Mouse (Mus musculus) cerebellum, adult 2 months (tissue): ENCODE measurements around the gene Macc1.

Experiments
- CTCF ChIP-seq: fragments of 200-500 bp; IDR thresholded peaks from 2 replicates; pipeline ENCODE4 v1.5.1; 2011; ENCODE audit warnings: low read depth, mild to moderate bottlenecking, control low read depth, low read length, moderate library complexity, borderline replicate concordance; ENCODE audit not compliant: insufficient read depth
- POLR2A ChIP-seq: fragments of 200-500 bp; IDR thresholded peaks from 2 replicates; pipeline ENCODE4 v1.6.1; 2011; ENCODE audit warnings: low read length, control low read depth, borderline replicate concordance; ENCODE audit not compliant: insufficient read depth

- TF ChIP-seq CTCF, result no peak
- no peak for TF ChIP-seq POLR2A
Observed at GRCm38 (mm10) chr12:119365041-119365440, 51.0 kb downstream of the Macc1 start.
